Mouse (Mus musculus): ENCODE measurements at regions not wholly inside any gene's neighbourhood (a gene's known extent, or its start where the extent isn't known, plus 50 kb on each side); places are given as distances from the start of the nearest gene placed in this dataset.

GRCm38 (mm10) chr9:84754332-84754731, 558.2 kb upstream of the Gm11114 start:
- no peak for TF ChIP-seq POLR2A (IDR thresholded peaks at IDR 0.05; ENCODE audit: insufficient read depth, low read depth, low read length)
- no peak for TF ChIP-seq CTCF (IDR thresholded peaks at IDR 0.05)
- no peak for TF ChIP-seq EP300 (IDR thresholded peaks at IDR 0.05; ENCODE audit: insufficient read depth, low read depth, low read length)

Measured in heart, adult 2 months (tissue).